8 mouse cellular contexts compared by ENCODE assay signal in genomic region chr9:92275486-92276207, GRCm38 (mm10). TPM values are rescaled to one million over a fixed set of nuclear protein-coding genes. Genes with fewer than 3 reads are reported as not detected.
A peak's percentile ranks its signal among the peaks of the same experiment; 100 is the strongest.
DNase-seq lines count a peak whose midpoint lies in the region; ATAC-seq and TF ChIP-seq lines count a peak whose summit lies in the region.
"Had no signal": no experiment of that assay in that cellular context is flagged by ENCODE, and none has a peak within 500 bp of the region (broad histone marks: within the 10 kb centered on the region; RNA-seq: fewer than 3 reads in every experiment).

Gene Plscr2, plus strand, starts transcription at chr9:92275602.

- no peak for TF ChIP-seq EP300 in liver, postnatal 0 days (IDR thresholded peaks at IDR 0.05; ENCODE audit: low read depth)

- no peaks in the 10 kb centered on the region for H3K36me3 ChIP-seq in liver, postnatal 0 days (replicated peaks; ENCODE audit: insufficient read depth, low read length)
- no peaks in the 10 kb centered on the region for H3K36me3 ChIP-seq in hindbrain, embryonic 11.5 days (ENCODE audit: control insufficient read depth, insufficient read depth, low read length)

- DNase-seq in NIH3T3 (ENCODE audit: low read depth): peak; percentile 62
- peak; percentile 43 for DNase-seq in adrenal gland, postnatal 10 days
- peak; percentile 65 to 78 for DNase-seq in heart, postnatal 10 days
- no peak for DNase-seq in liver, postnatal 0 days
- no peak for DNase-seq in cerebellum, postnatal 25 days
- no peak for DNase-seq in hindbrain, embryonic 11.5 days (ENCODE audit: low spot score)
- DNase-seq in spleen, postnatal 36 days (ENCODE audit: low spot score in 2 of 2): no peak

- peaks cover 26% of the 10 kb centered on the region for H3K4me1 ChIP-seq in liver, postnatal 0 days (ENCODE audit: insufficient read depth)
- H3K4me1 ChIP-seq in hindbrain, embryonic 11.5 days (replicated peaks; ENCODE audit: control insufficient read depth, insufficient read depth, low read length): no peaks in the 10 kb centered on the region

- peak within 1 kb of the TSS; percentile 75 for H3K27ac ChIP-seq in liver, postnatal 0 days (ENCODE audit: low read depth)
- H3K27ac ChIP-seq in hindbrain, embryonic 11.5 days (ENCODE audit: low read depth, low read length): no peak within 1 kb of the TSS

- peak within 1 kb of the TSS; percentile 26; the same call in 1 of the 2 replicates for H3K4me2 ChIP-seq in liver, postnatal 0 days (ENCODE audit: low read depth, low read length)
- H3K4me2 ChIP-seq in hindbrain, embryonic 11.5 days (replicated peaks; ENCODE audit: low read depth, low read length): no peak within 1 kb of the TSS

- intact Hi-C loops in heart, postnatal 10 days (cut with DNase I): loop anchor here (5.0 to 10.0 kb wide), 3 partner anchors 48 to 179 kb away; partner anchors contain the start of gene Plscr4

- 66% methylated on average over 9 of the region's 9 CpGs for WGBS in liver, postnatal 0 days (ENCODE audit: insufficient replicate concordance)
- 70% methylated on average over 9 of the region's 9 CpGs for WGBS in hindbrain, embryonic 11.5 days

- H3K9ac ChIP-seq in liver, postnatal 0 days (replicated peaks): no peak within 1 kb of the TSS
- no peak within 1 kb of the TSS for H3K9ac ChIP-seq in hindbrain, embryonic 11.5 days (ENCODE audit: low read depth, low read length)

- ATAC-seq in liver, postnatal 0 days: no peak
- no peak for ATAC-seq in hindbrain, embryonic 11.5 days (ENCODE audit: low FRiP score)

- no peak for TF ChIP-seq CTCF in liver, postnatal 0 days (IDR thresholded peaks at IDR 0.05; ENCODE audit: low read depth)

- H3K4me3 ChIP-seq in liver, postnatal 0 days (ENCODE audit: low read depth, low read length): no peak within 1 kb of the TSS
- H3K4me3 ChIP-seq in hindbrain, embryonic 11.5 days (ENCODE audit: low read depth, low read length): no peak within 1 kb of the TSS

- no peaks in the 10 kb centered on the region for H3K27me3 ChIP-seq in liver, postnatal 0 days (ENCODE audit: insufficient read depth, low read length)
- no peaks in the 10 kb centered on the region for H3K27me3 ChIP-seq in hindbrain, embryonic 11.5 days (ENCODE audit: control insufficient read depth, insufficient read depth, low read length)

- H3K9me3 ChIP-seq in liver, postnatal 0 days (ENCODE audit: low read length): no peaks in the 10 kb centered on the region
- H3K9me3 ChIP-seq in hindbrain, embryonic 11.5 days (ENCODE audit: control insufficient read depth, low read length): no peaks in the 10 kb centered on the region

RNA-seq across cellular contexts. Expression of gene Plscr2, which starts in this region (rescaled TPM):
- 1 to 10 TPM; 5.8 to 6.3 TPM for total RNA-seq in adrenal gland, postnatal 10 days (2021)
- 10 to 100 TPM; 21.5 to 24.8 TPM for total RNA-seq in heart, postnatal 10 days (2021)
- 2.2 and 2.3 TPM in 2 replicates for polyA plus RNA-seq in liver, postnatal 0 days (2015; fragmentation: Nextera tagmentation; extraction: Ambion mirVana)
- polyA plus RNA-seq in hindbrain, embryonic 11.5 days (2014; fragmentation: Nextera tagmentation; extraction: Ambion mirVana): 0.71 and 1.4 TPM in 2 replicates
- polyA plus RNA-seq: neural tube, embryonic 11.5 days had no signal

Comparison
In these comparisons a context has a peak if more than half of its experiments do, and no peak if none do; other contexts are left out.
1. DNase-seq: peak in NIH3T3 (single experiment), adrenal gland, postnatal 10 days (single experiment) and heart, postnatal 10 days (2 of 2); none in liver, postnatal 0 days (single experiment), cerebellum, postnatal 25 days (0 of 2), hindbrain, embryonic 11.5 days (single experiment) and spleen, postnatal 36 days (0 of 2).